Mouse (Mus musculus): ENCODE results near the gene Rogdi.

DNA sequence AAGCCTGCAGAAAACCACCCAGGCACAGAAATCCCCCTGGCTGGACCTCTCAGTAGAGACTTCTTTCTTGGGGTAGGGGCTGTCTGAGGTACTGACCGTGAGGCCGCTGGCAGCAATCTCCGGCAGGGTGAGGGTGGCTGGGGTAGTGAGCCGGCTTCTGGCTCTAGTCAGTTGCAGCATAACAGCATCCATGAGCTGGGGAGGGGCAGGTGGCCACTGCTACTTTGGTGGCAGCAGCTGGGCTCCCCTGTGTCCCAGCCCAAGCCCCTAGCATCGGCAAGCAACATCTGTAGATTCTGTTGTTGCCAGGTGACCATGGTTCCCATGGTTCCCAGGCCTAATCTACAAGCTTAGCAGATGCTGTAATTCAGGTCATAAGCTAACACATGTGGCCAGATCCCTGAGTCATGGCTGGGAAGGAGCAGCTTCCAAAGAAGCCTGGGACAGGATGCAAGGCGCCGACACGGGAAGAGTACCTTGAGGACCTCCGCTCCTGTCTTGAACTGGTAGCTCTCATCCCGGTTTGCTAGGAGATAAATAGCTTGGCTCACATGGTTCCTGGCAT, 2.9 kb downstream of the Rogdi start:
- TF ChIP-seq POLR2A (IDR thresholded peaks at IDR 0.05; ENCODE audit: borderline replicate concordance, control insufficient read depth, low read depth, low read length) (no peak), CTCF (IDR thresholded peaks at IDR 0.05; ENCODE audit: control insufficient read depth, insufficient read depth, low read length) (no peak)

Data from bone marrow, adult 2 months (tissue).